Mouse (Mus musculus): ENCODE data around the gene Farp1. TPM values are rescaled to one million over a fixed set of nuclear protein-coding genes. Genes with fewer than 3 reads are reported as not detected.

Gene Farp1
- polyA plus RNA-seq, 1 experiment from 2014 or later = 36.8 TPM

DNA sequence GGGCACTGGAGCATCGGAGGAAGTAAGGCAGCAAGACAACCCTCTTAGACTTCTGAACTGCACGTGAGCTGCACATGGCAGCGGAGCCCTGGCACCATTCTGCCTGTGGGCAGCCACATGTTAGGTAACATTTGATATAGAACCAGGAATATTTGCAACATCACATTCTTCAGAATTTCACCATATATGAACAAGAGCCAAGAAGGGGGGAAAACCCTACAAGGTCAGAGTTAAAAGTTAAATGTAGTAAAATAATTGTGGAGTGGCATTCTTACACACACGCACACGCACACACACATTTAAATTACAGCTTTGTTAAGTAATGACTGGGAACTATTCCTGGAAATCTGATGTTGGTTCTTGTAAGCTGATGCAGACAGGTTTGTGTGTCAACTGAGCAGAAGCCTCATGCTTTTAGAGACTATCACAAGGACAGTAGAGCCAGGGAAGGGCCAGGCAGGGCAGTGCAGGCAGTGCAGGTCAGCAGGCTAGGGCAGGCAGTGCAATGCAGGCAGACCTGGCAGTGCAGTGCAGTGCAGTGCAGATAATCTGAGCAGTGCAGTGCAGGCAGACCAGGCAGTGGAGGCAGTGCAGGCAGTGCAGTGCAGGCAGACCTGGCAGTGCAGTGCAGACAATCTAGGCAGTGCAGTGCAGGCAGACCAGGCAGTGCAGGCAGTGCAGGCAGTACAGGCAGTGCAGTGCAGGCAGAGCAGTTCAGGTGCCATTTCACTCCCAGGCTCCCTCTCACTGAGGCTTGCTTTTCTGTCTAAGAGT, 38.3 kb downstream of the Farp1 start:
- 95% methylated on average over 5 of the region's 5 CpGs for WGBS
- H3K36me3 ChIP-seq (ENCODE audit: insufficient read depth) = peaks cover 6% of the 10 kb centered on the region; the same call in 1 of the 2 replicates
- ATAC-seq (ENCODE audit: insufficient read depth) (peak; percentile 49; the same call in 1 of the 2 replicates), DNase-seq (no peak)
- H3K4me2 ChIP-seq = no peak overlapping the region
- H3K4me3 ChIP-seq (ENCODE audit: low read depth, low read length) = no peak overlapping the region
- no peak for TF ChIP-seq CTCF (IDR thresholded peaks at IDR 0.05; ENCODE audit: low read depth)
- H3K9me3 ChIP-seq (ENCODE audit: low read depth, low read length) = no peaks in the 10 kb centered on the region
- no peaks in the 10 kb centered on the region for H3K4me1 ChIP-seq (ENCODE audit: insufficient read depth)
- no peak overlapping the region; the same call in 1 of the 2 replicates for H3K27ac ChIP-seq (ENCODE audit: low read depth)
- no peak overlapping the region for H3K9ac ChIP-seq
- H3K27me3 ChIP-seq (ENCODE audit: insufficient read depth, low read length) = no peaks in the 10 kb centered on the region

GRCm38 (mm10) chr14:121074197-121074734, 39.3 kb downstream of the Farp1 start:
- ATAC-seq (ENCODE audit: insufficient read depth) (no peak), DNase-seq (no peak)
- Histone ChIP-seq H3K4me2 (no peak overlapping the region), H3K27me3 (ENCODE audit: insufficient read depth, low read length) (no peaks in the 10 kb centered on the region), H3K9ac (no peak overlapping the region), H3K27ac (ENCODE audit: low read depth) (no peak overlapping the region), H3K4me1 (ENCODE audit: insufficient read depth) (no peaks in the 10 kb centered on the region), H3K36me3 (ENCODE audit: insufficient read depth) (peaks cover 11% of the 10 kb centered on the region; the same call in 1 of the 2 replicates), H3K9me3 (ENCODE audit: low read depth, low read length) (no peaks in the 10 kb centered on the region), H3K4me3 (ENCODE audit: low read depth, low read length) (no peak overlapping the region)
- no peak for TF ChIP-seq CTCF (IDR thresholded peaks at IDR 0.05; ENCODE audit: low read depth)
- WGBS = 84% methylated on average over 2 of the region's 2 CpGs

DNA sequence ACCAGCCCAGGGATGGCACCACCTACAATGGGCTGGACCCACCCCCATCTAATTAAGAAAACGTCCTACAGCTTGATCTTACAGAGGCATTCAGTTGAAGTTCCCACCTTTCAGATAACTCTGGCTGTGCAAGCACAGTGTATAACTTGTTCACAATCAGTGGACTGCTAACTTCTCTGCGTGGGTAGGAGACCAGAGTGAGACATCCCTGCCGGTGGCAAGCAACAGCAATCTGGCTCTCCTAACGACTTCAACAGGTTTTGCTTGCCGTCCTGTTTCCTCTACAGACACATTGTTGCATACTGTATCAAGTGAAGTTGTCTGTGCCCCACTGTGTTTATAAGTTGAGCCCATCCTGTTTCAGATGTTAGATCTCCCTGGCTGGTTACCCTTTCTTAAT, 45.7 kb downstream of the Farp1 start:
- no peak overlapping the region for H3K4me3 ChIP-seq (ENCODE audit: low read depth, low read length)
- no peak overlapping the region for H3K27ac ChIP-seq (ENCODE audit: low read depth)
- no peaks in the 10 kb centered on the region for H3K9me3 ChIP-seq (ENCODE audit: low read depth, low read length)
- no peak for TF ChIP-seq CTCF (IDR thresholded peaks at IDR 0.05; ENCODE audit: low read depth)
- no peak for ATAC-seq (ENCODE audit: insufficient read depth)
- no peak overlapping the region for H3K9ac ChIP-seq
- peaks cover 21% of the 10 kb centered on the region; the same call in 1 of the 2 replicates for H3K36me3 ChIP-seq (ENCODE audit: insufficient read depth)
- no peak overlapping the region for H3K4me2 ChIP-seq
- DNase-seq = no peak
- peaks cover 6% of the 10 kb centered on the region; the same call in 1 of the 2 replicates for H3K4me1 ChIP-seq (ENCODE audit: insufficient read depth)
- H3K27me3 ChIP-seq (ENCODE audit: insufficient read depth, low read length) = no peaks in the 10 kb centered on the region
- WGBS = 71% methylated on average over 5 of the region's 5 CpGs

DNA sequence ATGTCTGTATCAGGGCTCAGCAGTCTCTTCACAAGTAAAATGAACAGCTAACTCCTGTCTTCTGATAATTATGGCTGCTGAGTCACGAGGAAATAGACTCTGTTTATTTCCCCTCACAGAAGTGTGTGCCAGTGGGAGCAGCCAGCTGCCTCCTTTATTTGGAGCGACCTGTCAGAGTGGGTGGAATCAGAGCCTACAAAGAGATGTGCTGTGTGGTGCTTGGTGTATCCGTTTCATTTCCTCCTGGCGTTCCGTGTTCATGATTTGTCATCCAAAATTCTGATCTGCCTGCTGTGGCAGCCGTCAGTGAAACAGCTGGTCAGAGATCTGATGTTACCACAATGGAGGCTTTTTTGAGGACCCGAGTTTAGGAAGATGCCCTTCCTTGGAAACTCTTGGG, 47.3 kb downstream of the Farp1 start:
- TF ChIP-seq CTCF (IDR thresholded peaks at IDR 0.05; ENCODE audit: low read depth) = no peak
- H3K4me2 ChIP-seq = no peak overlapping the region
- H3K27ac ChIP-seq (ENCODE audit: low read depth) = 0 out of 2 replicates have a peak overlapping the region, but pooled peaks have one; percentile 6
- ATAC-seq (ENCODE audit: insufficient read depth) = peak; percentile 53; the same call in 1 of the 2 replicates
- peaks cover 24% of the 10 kb centered on the region; the same call in 1 of the 2 replicates for H3K36me3 ChIP-seq (ENCODE audit: insufficient read depth)
- H3K27me3 ChIP-seq (ENCODE audit: insufficient read depth, low read length) = no peaks in the 10 kb centered on the region
- DNase-seq = peak; percentile 58
- WGBS = 27% methylated on average over 7 of the region's 7 CpGs
- peaks cover 6% of the 10 kb centered on the region; the same call in 1 of the 2 replicates for H3K4me1 ChIP-seq (ENCODE audit: insufficient read depth)
- H3K9ac ChIP-seq = no peak overlapping the region
- H3K4me3 ChIP-seq (ENCODE audit: low read depth, low read length) = no peak overlapping the region
- no peaks in the 10 kb centered on the region for H3K9me3 ChIP-seq (ENCODE audit: low read depth, low read length)

GRCm38 (mm10) chr14:121082793-121083192, 47.8 kb downstream of the Farp1 start:
- Histone ChIP-seq H3K4me3 (ENCODE audit: low read depth, low read length) (no peak overlapping the region), H3K4me2 (no peak overlapping the region), H3K9me3 (ENCODE audit: low read depth, low read length) (no peaks in the 10 kb centered on the region), H3K36me3 (ENCODE audit: insufficient read depth) (peaks cover 24% of the 10 kb centered on the region; the same call in 1 of the 2 replicates), H3K27me3 (ENCODE audit: insufficient read depth, low read length) (no peaks in the 10 kb centered on the region), H3K27ac (ENCODE audit: low read depth) (0 out of 2 replicates have a peak overlapping the region, but pooled peaks have one; percentile 6), H3K9ac (no peak overlapping the region), H3K4me1 (ENCODE audit: insufficient read depth) (peaks cover 6% of the 10 kb centered on the region; the same call in 1 of the 2 replicates)
- no peak for DNase-seq
- TF ChIP-seq CTCF (IDR thresholded peaks at IDR 0.05; ENCODE audit: low read depth) = no peak
- ATAC-seq (ENCODE audit: insufficient read depth) = no peak
- WGBS = 65% methylated on average over 2 of the region's 2 CpGs

DNA sequence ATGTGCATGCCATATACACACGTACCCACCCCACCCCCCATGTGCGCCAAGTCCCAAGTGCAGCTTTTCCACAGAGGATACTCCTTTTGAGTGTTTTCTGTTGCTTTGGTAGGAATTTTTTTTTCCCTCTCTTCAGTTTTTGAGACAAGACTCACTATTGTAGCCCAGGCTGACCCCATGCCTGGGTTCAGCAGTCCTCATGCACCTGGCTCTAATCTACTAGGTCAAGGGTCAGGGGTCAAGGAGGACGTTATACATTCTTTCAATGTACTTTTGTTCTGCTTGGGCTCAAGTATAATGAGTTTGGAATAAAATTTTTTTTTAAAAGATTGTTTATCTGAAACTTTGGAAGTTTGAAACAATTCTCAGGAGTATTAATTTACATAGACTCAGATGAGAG, 48.4 kb downstream of the Farp1 start:
- no peak overlapping the region for H3K4me2 ChIP-seq
- H3K36me3 ChIP-seq (ENCODE audit: insufficient read depth) = peaks cover 24% of the 10 kb centered on the region; the same call in 1 of the 2 replicates
- WGBS = 69% methylated on average over 3 of the region's 3 CpGs
- peaks cover 6% of the 10 kb centered on the region; the same call in 1 of the 2 replicates for H3K4me1 ChIP-seq (ENCODE audit: insufficient read depth)
- H3K9me3 ChIP-seq (ENCODE audit: low read depth, low read length) = no peaks in the 10 kb centered on the region
- no peak overlapping the region for H3K27ac ChIP-seq (ENCODE audit: low read depth)
- no peak overlapping the region for H3K4me3 ChIP-seq (ENCODE audit: low read depth, low read length)
- ATAC-seq (ENCODE audit: insufficient read depth) = 0 out of 2 replicates have a peak, but pooled peaks have one; percentile 33
- no peak for DNase-seq
- no peak overlapping the region for H3K9ac ChIP-seq
- no peaks in the 10 kb centered on the region for H3K27me3 ChIP-seq (ENCODE audit: insufficient read depth, low read length)
- TF ChIP-seq CTCF (IDR thresholded peaks at IDR 0.05; ENCODE audit: low read depth) = no peak

GRCm38 (mm10) chr14:121092517-121092916, 57.5 kb downstream of the Farp1 start:
- 63% methylated on average over 9 of the region's 9 CpGs for WGBS
- TF ChIP-seq CTCF (IDR thresholded peaks at IDR 0.05; ENCODE audit: low read depth) = no peak
- no peak overlapping the region for H3K27ac ChIP-seq (ENCODE audit: low read depth)

More at GRCm38 (mm10) chr14:121092517-121092916, 57.5 kb downstream of the Farp1 start:
- Histone ChIP-seq H3K4me2 (no peak overlapping the region), H3K4me1 (ENCODE audit: insufficient read depth) (peaks cover 2% of the 10 kb centered on the region; the same call in 1 of the 2 replicates), H3K36me3 (ENCODE audit: insufficient read depth) (peaks cover 17% of the 10 kb centered on the region; the same call in 1 of the 2 replicates), H3K9me3 (ENCODE audit: low read depth, low read length) (no peaks in the 10 kb centered on the region), H3K4me3 (ENCODE audit: low read depth, low read length) (no peak overlapping the region), H3K27me3 (ENCODE audit: insufficient read depth, low read length) (no peaks in the 10 kb centered on the region), H3K9ac (no peak overlapping the region)
- DNase-seq = no peak
- no peak for ATAC-seq (ENCODE audit: insufficient read depth)

All from lung, embryonic 14.5 days (tissue).